Mouse (Mus musculus) ES-E14 (cell line): ENCODE data around the gene B3gntl1. TPM values are rescaled to one million over a fixed set of nuclear protein-coding genes. Genes with fewer than 3 reads are reported as not detected.

Experiments
- DNase-seq: peaks from one replicate; pipeline ENCODE4 v3.0.0-alpha.2; 2013; ENCODE audit warnings: low read depth, low spot score
- H3K27ac ChIP-seq: 2 replicates; pipeline ENCODE4 v1.5.1; 2012; ENCODE audit warnings: low read depth, mild to moderate bottlenecking, low read length, moderate library complexity, mixed read lengths; ENCODE audit not compliant: poor library complexity, insufficient read depth, severe bottlenecking
- H3K36me3 ChIP-seq: 2 replicates; pipeline ENCODE4 v1.6.1; 2012; ENCODE audit warnings: mild to moderate bottlenecking, low read length, moderate library complexity, mixed read lengths; ENCODE audit not compliant: control insufficient read depth, poor library complexity, insufficient read depth, severe bottlenecking
- H3K4me1 ChIP-seq, 2 experiments: fragments of 150-350 bp in 1 of 2; sonication (generic) in 1 of 2; 2 replicates each; pipeline ENCODE4 v1.6.1; 2012; ENCODE audit warnings: low read length in 2 of 2, mild to moderate bottlenecking in 1 of 2, mixed read lengths in 1 of 2; ENCODE audit not compliant: control insufficient read depth in 2 of 2, insufficient read depth in 2 of 2, poor library complexity in 1 of 2
- H3K4me3 ChIP-seq, 2 experiments: fragments of 150-350 bp in 1 of 2; sonication (generic) in 1 of 2; 2 replicates each; pipeline ENCODE4 v1.5.1; 2012; ENCODE audit warnings: low read length in 2 of 2, low read depth in 1 of 2, mild to moderate bottlenecking in 1 of 2, mixed read lengths in 1 of 2; ENCODE audit not compliant: insufficient read depth in 1 of 2, poor library complexity in 1 of 2, severe bottlenecking in 1 of 2
- H3K9ac ChIP-seq: 2 replicates; pipeline ENCODE4 v1.6.1; 2012; ENCODE audit warnings: low read depth, mild to moderate bottlenecking, low read length, mixed read lengths; ENCODE audit not compliant: poor library complexity, insufficient read depth, severe bottlenecking
- H3K9me3 ChIP-seq: fragments of 150-350 bp; sonication (generic); 2 replicates; pipeline ENCODE4 v1.6.1; 2012; ENCODE audit warnings: low read depth, mild to moderate bottlenecking, low read length; ENCODE audit not compliant: control insufficient read depth, insufficient read depth
- CHD2 ChIP-seq: IDR thresholded peaks from 2 replicates; pipeline ENCODE4 v1.6.1; 2014; ENCODE audit warnings: mild to moderate bottlenecking, low read depth, low read length, inconsistent platforms
- HCFC1 ChIP-seq: IDR thresholded peaks from 2 replicates; pipeline ENCODE4 v1.6.1; 2012; ENCODE audit warnings: low read length, inconsistent platforms, borderline replicate concordance; ENCODE audit not compliant: insufficient read depth
- MAFK ChIP-seq: IDR thresholded peaks from 2 replicates; pipeline ENCODE4 v1.6.1; 2014; ENCODE audit warnings: mild to moderate bottlenecking, low read depth, low read length, inconsistent platforms; ENCODE audit not compliant: insufficient read depth
- ZC3H11A ChIP-seq: IDR thresholded peaks from 2 replicates; pipeline ENCODE4 v1.6.1; 2012; ENCODE audit warnings: low read depth, mild to moderate bottlenecking, inconsistent platforms, low read length, borderline replicate concordance
- ZNF384 ChIP-seq: IDR thresholded peaks from 2 replicates; pipeline ENCODE4 v1.6.1; 2012; ENCODE audit warnings: low read depth, low read length, inconsistent platforms
- in situ Hi-C, 2 experiments: fragments of 600-800 bp; cut with MboI; formaldehyde crosslinking; loops; one replicate each; pipeline ENCODE4 v1.15.1; 2025; ENCODE audit warnings: low sequenced_read_pairs in 2 of 2, inconsistent platforms in 1 of 2; ENCODE audit not compliant: unreplicated experiment in 2 of 2
- total RNA-seq: library from RNA; depleted of rRNA; stranded (reverse); fragments of 300-350 nt; gene quantifications from 2 replicates; pipeline ENCODE4 v1.2.3, GENCODE M21; 2012

Gene B3gntl1
- total RNA-seq, 1 experiment, result 13.2 TPM

DNA sequence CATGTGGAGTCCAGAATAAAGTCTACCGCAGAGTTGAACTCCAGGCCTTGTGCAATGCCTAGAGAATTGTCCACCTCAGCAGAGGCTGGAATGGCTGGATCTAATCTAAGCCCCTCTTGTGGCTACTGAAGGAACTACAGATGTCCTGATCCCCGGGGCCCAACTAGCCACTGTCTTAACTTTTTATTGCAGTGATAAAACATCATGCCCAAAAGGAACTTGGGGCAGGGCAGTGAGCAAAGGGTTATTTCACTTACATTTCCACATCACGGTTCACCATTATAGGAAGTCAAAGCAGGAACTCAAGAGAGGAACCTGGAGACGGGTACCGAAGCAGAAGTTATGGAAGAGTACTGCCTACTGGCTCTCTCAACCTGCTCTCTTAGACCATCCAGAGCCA lies 7.8 kb upstream of the B3gntl1 start:
- no peak for TF ChIP-seq HCFC1
- 0 out of 2 replicates have a peak, but pooled peaks have one; percentile 50 for TF ChIP-seq MAFK
- Histone ChIP-seq H3K27ac (no peak overlapping the region), H3K4me3 (no peak overlapping the region), H3K9me3 (no peaks in the 10 kb centered on the region), H3K4me1 (no peaks in the 10 kb centered on the region), H3K36me3 (no peaks in the 10 kb centered on the region), H3K9ac (no peak overlapping the region)
- in situ Hi-C loops, result no loop called here
- DNase-seq, result no peak

DNA sequence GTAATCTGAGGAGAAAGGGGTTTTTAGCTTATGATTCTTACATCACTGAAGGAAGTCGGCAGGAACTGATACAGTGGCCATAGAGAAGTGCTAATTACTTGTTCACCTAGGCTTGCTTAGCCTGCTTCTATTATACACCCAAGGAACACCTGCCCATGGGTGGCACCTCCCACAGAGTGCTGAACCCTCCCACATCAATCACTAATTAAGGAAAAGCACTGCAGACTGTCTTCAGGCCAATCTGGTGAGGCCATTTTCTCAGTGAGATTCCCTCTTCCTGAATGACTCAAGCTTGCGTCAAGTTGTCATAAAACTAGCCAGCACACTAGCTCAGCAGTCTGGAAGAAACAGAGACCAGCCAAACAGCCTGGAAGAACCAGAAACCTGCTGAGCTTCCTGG lies 6.6 kb upstream of the B3gntl1 start:
- Histone ChIP-seq H3K9me3 (no peaks in the 10 kb centered on the region), H3K27ac (no peak overlapping the region), H3K9ac (no peak overlapping the region), H3K4me1 (no peaks in the 10 kb centered on the region), H3K36me3 (no peaks in the 10 kb centered on the region), H3K4me3 (no peak overlapping the region)
- TF ChIP-seq HCFC1 (no peak), ZC3H11A (no peak), ZNF384 (no peak), MAFK (no peak), CHD2 (no peak)
- no peak for DNase-seq
- in situ Hi-C loops, result no loop called here

DNA sequence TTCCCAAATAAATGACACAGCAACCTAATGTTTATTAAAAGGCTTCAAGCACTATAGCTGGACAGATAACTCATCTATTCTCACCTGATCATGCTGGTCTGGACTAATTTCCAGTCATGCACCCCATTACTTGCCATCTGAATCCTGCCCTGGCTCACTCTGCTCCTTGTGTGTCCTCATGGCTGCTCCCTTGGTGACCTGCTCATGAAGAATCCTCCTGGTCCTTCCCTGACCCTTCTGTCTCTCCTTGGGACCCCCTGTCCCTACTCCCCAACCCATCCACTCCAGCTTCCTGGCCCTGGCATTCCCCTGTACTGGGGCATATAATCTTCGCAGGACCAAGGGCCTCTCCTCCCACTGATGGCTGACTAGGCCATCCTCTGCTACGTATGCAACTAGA lies 3.9 kb upstream of the B3gntl1 start:
- DNase-seq, result no peak

DNA sequence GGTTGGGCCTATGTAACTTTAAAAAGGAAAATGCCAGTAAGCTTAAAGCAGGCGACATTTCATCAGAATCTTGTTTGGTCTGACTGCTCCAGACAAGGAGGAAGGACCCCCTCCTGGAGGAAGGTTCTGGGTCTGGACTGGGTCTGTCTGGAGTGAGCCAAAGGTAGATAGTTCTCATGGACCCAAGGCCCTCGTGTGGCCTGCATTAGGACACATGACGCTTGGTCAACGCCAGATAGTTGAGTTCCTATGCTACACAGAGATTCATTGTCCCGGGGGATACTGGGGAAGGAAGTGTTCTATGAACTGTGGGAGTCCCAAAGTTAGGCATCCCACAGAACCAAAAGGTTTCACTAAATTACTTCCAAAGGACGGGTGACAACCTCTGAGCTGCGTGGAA lies 676 bp upstream of the B3gntl1 start:
- Histone ChIP-seq H3K4me1 (peaks cover 0 to 6% of the 10 kb centered on the region in 2 experiments; a peak in 2 of 4 replicates), H3K9me3 (no peaks in the 10 kb centered on the region), H3K27ac (peak overlapping the region; percentile 31; the same call in 1 of the 2 replicates), H3K4me3 (peak overlapping the region; percentile 35 to 89), H3K36me3 (peaks cover 3% of the 10 kb centered on the region; the same call in 1 of the 2 replicates), H3K9ac (peak overlapping the region; percentile 70)
- TF ChIP-seq HCFC1 (no peak), MAFK (no peak), CHD2 (no peak)
- in situ Hi-C loops, result no loop called here
- DNase-seq, result no peak

More for the DNA sequence above, 3.9 kb upstream of the B3gntl1 start:
- H3K4me1 ChIP-seq, result peaks cover 0 to 6% of the 10 kb centered on the region in 2 experiments; a peak in 2 of 4 replicates
- H3K9ac ChIP-seq, result no peak overlapping the region
- in situ Hi-C loops, result no loop called here
- no peaks in the 10 kb centered on the region for H3K9me3 ChIP-seq
- H3K27ac ChIP-seq, result no peak overlapping the region
- no peak for TF ChIP-seq CHD2
- TF ChIP-seq MAFK, result no peak
- TF ChIP-seq HCFC1, result no peak
- TF ChIP-seq ZNF384, result no peak
- no peak for TF ChIP-seq ZC3H11A
- no peaks in the 10 kb centered on the region for H3K36me3 ChIP-seq
- no peak overlapping the region for H3K4me3 ChIP-seq
